Mouse (Mus musculus): ENCODE results near the gene Lhx2.

- TF ChIP-seq CTCF (IDR thresholded peaks at IDR 0.05; ENCODE audit: borderline replicate concordance, control insufficient read depth, extremely low read depth, insufficient read depth, low read length, poor library complexity) (no peak), POLR2A (IDR thresholded peaks at IDR 0.05; ENCODE audit: control insufficient read depth, extremely low read depth, insufficient read depth, low read length, poor library complexity) (no peak)
Measured at GRCm38 (mm10) chr2:38409309-38409708, 70.2 kb downstream of the Lhx2 start.
